Mouse (Mus musculus): Measurements from ENCODE around the gene Gm45062. TPM values are rescaled to one million over a fixed set of nuclear protein-coding genes. Genes with fewer than 3 reads are reported as not detected.

Gene Gm45062
- total and polyA plus RNA-seq, 3 experiments = 2.2 to 3.6 TPM; not detected in 1

- no peaks in the 10 kb centered on the region for H3K36me3 ChIP-seq (ENCODE audit: control insufficient read depth in 1 of 2, insufficient read depth in 2 of 2, low read length in 2 of 2)
- no peak overlapping the region for H3K9ac ChIP-seq (ENCODE audit: control insufficient read depth, low read depth, low read length, poor library complexity, severe bottlenecking)
- no peak for DNase-seq (ENCODE audit: low read depth, low spot score)
- no peak overlapping the region for H3K4me3 ChIP-seq (ENCODE audit: control insufficient read depth in 1 of 2, insufficient read depth in 1 of 2, low read depth in 2 of 2, low read length in 2 of 2)
- no peaks in the 10 kb centered on the region for H3K79me2 ChIP-seq (ENCODE audit: control insufficient read depth, insufficient read depth, low read length, poor library complexity)
- no peak overlapping the region for H3K27ac ChIP-seq (ENCODE audit: control insufficient read depth, low read depth, low read length)
- TF ChIP-seq NELFE (IDR thresholded peaks at IDR 0.05; ENCODE audit: low read depth, low read length) (no peak), TCF12 (IDR thresholded peaks at IDR 0.05; ENCODE audit: low read depth, low read length) (no peak), POLR2AphosphoS2 (IDR thresholded peaks at IDR 0.05; ENCODE audit: low read length) (no peak), ZNF384 (IDR thresholded peaks at IDR 0.05; ENCODE audit: low read depth, low read length) (no peak), MXI1 (IDR thresholded peaks at IDR 0.05; ENCODE audit: low read depth, low read length) (no peak), HCFC1 (IDR thresholded peaks at IDR 0.05; ENCODE audit: low read depth, low read length) (no peak), MAZ (IDR thresholded peaks at IDR 0.05; ENCODE audit: low read depth, low read length) (no peak), NRF1 (IDR thresholded peaks at IDR 0.05; ENCODE audit: insufficient read depth, low read depth, low read length, poor library complexity, severe bottlenecking) (no peak), EP300 (IDR thresholded peaks at IDR 0.05; ENCODE audit: low read depth in 1 of 2, low read length in 2 of 2) (no peak), MEF2A (IDR thresholded peaks at IDR 0.05; ENCODE audit: extremely low read depth, insufficient replicate concordance, low read depth, low read length, poor library complexity, severe bottlenecking) (no peak), CHD1 (IDR thresholded peaks at IDR 0.05; ENCODE audit: low read depth, low read length) (no peak), JUND (IDR thresholded peaks at IDR 0.05; ENCODE audit: low read depth, low read length) (no peak), BHLHE40 (IDR thresholded peaks at IDR 0.05; ENCODE audit: borderline replicate concordance, low read depth, low read length) (no peak), MYC (IDR thresholded peaks at IDR 0.05; ENCODE audit: low read depth, low read length) (no peak), MYB (IDR thresholded peaks at IDR 0.05; ENCODE audit: low read depth, low read length) (no peak)
- H3K4me1 ChIP-seq (ENCODE audit: control insufficient read depth in 1 of 2, insufficient read depth in 2 of 2, low read length in 2 of 2) = no peaks in the 10 kb centered on the region
- H3K9me3 ChIP-seq (replicated peaks; ENCODE audit: insufficient read depth, low read length) = no peaks in the 10 kb centered on the region
- no peaks in the 10 kb centered on the region for H3K27me3 ChIP-seq (ENCODE audit: control insufficient read depth in 1 of 2, insufficient read depth in 2 of 2, low read length in 2 of 2)
Observed at GRCm38 (mm10) chr6:8446786-8447185, 187.5 kb downstream of the Gm45062 start.

GRCm38 (mm10) chr6:8455599-8455998 lies 196.3 kb downstream of the Gm45062 start:
- no peak for TF ChIP-seq CHD1 (IDR thresholded peaks at IDR 0.05; ENCODE audit: low read depth, low read length)
- TF ChIP-seq USF1 (IDR thresholded peaks at IDR 0.05; ENCODE audit: low read depth, low read length) = no peak
- no peak for TF ChIP-seq ZKSCAN1 (IDR thresholded peaks at IDR 0.05; ENCODE audit: low read depth, low read length)
- TF ChIP-seq ZMIZ1 (IDR thresholded peaks at IDR 0.05; ENCODE audit: low read depth, low read length) = no peak
- no peak for TF ChIP-seq ZNF384 (IDR thresholded peaks at IDR 0.05; ENCODE audit: low read depth, low read length)
- no peak for TF ChIP-seq MYB (IDR thresholded peaks at IDR 0.05; ENCODE audit: low read depth, low read length)
- H3K27ac ChIP-seq (ENCODE audit: control insufficient read depth, low read depth, low read length) = no peak overlapping the region
- no peak overlapping the region for H3K4me3 ChIP-seq (ENCODE audit: control insufficient read depth in 1 of 2, insufficient read depth in 1 of 2, low read depth in 2 of 2, low read length in 2 of 2)
- no peaks in the 10 kb centered on the region for H3K79me2 ChIP-seq (ENCODE audit: control insufficient read depth, insufficient read depth, low read length, poor library complexity)
- no peak overlapping the region for H3K9ac ChIP-seq (ENCODE audit: control insufficient read depth, low read depth, low read length, poor library complexity, severe bottlenecking)
- no peaks in the 10 kb centered on the region for H3K9me3 ChIP-seq (replicated peaks; ENCODE audit: insufficient read depth, low read length)
- H3K4me1 ChIP-seq (ENCODE audit: control insufficient read depth in 1 of 2, insufficient read depth in 2 of 2, low read length in 2 of 2) = peaks cover 0 to 2% of the 10 kb centered on the region in 2 experiments; a peak in 1 of 4 replicates
- no peaks in the 10 kb centered on the region for H3K27me3 ChIP-seq (ENCODE audit: control insufficient read depth in 1 of 2, insufficient read depth in 2 of 2, low read length in 2 of 2)
- no peaks in the 10 kb centered on the region for H3K36me3 ChIP-seq (ENCODE audit: control insufficient read depth in 1 of 2, insufficient read depth in 2 of 2, low read length in 2 of 2)
- no peak for DNase-seq (ENCODE audit: low read depth, low spot score)
